Mouse (Mus musculus) neural tube, embryonic 10.5 days (tissue): ENCODE measurements around the gene Dtx2.

ENCODE experiments used
- DNase-seq: peaks from one replicate; pipeline ENCODE4 v3.0.0-alpha.2; 2017; ENCODE audit warnings: low spot score; ENCODE audit errors: extremely low spot score

The Dtx2 gene

DNA sequence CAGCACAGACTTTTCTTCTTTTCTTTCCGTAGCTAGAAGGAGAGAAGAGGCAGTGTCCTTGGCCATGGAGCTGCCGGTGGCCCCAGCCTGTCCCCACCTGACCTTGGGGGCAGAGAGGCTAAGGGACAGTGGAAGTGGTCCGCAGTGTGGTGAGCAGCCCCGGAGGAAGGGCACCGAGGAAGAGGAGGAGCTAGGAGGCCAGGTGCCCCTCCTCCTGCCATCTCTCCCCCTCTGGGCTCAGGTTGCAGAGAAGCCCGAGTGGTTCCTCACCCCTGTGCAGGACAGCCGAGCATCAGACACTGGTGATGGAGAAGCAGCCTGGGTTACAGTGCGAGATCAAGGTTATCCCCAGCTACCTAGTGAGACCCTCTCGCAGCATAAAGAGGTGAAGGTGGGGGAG lies 20.2 kb upstream of the Dtx2 start, which contains the start of gene Ssc4d:
TSS of gene Ssc4d (minus strand) at position 167 of the 400 bp plus-strand sequence.
- DNase-seq, result no peak

DNA sequence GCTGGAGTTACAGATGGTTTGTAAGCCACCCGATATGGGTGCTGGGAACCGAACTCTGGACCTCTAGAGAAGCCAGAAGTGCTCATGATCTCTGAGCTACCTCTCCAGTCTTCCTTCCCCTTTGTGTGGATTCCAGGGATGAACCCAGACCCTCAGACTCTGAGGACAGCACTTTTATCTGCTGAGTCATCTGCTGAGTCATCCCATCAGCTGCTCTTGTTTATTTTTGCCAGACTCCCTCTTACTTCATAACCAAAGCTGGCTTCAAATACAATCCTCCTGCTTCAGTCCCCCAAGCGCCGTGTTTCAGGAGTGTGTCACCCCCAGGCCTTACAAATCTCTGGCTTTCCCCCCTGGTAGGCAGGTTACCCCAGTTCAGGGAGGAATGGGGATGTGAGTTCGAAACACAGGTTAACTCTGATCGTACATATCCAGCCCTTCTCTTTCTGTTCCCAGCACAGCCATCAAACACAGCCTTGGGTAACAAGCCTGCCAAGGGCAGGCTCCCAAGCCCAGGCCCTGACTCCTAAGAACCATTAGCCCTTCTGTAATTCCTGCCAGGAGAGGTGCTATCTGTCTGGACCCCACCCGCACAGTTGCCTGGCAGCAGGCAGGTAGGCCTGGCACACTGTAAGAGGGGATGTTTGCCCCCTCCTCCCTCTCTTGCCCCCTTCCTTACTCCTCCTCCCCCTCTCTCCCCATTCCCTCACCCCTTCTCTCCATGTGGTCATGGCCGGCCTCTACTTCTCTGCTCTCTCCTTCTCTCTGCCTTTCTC lies 18.5 kb upstream of the Dtx2 start:
- no peak for DNase-seq

DNA sequence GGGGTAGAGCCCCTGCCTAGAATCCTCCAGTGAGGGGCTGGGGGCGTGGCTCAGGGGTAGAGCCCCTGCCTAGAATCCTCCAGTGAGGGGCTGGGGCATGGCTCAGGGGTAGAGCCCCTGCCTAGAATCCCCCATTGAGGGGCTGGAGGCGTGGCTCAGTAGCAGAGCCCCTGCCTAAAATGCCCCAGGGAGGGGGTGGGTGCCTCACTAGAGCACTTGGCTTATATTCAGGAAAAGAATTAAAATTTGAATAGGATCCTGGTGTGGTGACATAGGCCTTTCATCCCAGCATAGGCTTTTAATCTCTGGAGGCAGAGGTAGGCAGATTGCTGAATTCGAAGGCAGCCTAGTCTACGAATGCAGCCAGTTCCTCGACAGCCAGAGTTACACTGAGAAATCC lies 15.2 kb upstream of the Dtx2 start:
- no peak for DNase-seq

DNA sequence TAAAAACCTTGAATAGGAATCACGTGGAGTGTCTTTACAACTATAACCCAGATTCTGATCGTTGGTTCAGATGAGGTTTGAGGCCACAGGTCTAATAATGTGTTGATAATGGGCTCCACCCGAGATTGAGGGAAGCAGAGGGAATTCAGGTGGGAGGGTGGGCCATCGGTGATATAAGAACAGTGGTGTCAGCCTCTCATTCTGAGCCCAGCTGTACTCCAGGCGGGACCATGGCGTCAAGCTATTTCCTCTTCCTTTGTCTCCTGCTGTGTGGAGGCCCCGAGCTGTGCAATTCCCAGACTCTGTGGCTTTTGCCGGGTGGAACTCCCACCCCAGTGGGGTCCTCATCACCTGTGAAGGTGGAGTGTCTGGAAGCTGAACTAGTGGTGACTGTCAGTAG lies 14.7 kb upstream of the Dtx2 start, which contains the start of gene Zp3:
TSS of gene Zp3 (plus strand) at position 196 of the 400 bp plus-strand sequence.
- DNase-seq, result no peak

DNA sequence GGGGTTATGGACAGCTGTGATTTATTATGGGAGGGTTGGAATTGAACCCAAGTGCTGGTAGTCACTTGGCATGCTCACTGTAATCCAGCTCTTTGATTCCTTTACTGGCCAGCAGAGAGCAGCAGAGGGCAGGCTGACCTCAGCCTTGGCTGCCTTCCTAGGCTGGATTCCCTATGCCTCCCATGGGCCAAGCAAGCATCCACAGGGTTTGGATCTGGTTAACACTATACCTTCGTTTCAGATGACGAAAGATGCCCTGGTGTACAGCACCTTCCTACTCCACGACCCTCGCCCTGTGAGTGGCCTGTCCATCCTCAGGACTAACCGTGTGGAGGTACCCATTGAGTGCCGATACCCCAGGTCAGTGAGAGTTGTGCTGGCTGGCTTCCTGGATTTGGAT lies 12.2 kb upstream of the Dtx2 start:
- DNase-seq, result peak; percentile 66

DNA sequence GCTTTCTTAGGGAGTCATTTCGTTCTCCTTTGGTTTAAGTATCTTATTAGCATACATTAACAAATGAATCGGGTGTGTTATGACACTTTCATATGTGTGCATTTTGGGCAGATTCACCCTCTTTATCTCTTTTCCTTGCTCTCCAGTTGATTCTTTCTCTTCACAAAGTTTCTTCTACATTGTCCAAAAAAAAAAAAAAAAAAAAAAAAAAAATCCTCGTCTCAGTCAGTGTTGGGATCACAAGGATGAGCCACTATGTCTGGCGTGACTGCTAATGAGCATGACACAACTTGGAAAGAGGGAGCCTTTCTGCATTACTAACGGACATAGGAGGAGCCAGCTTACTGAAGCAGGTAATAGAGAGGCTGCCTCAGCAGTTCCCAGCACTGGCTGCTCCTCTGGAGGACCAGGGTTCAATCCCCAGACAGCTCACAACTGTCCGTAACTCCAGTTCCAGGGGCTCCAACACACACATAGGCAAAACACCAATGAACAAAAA lies 10.0 kb upstream of the Dtx2 start:
- DNase-seq, result no peak

DNA sequence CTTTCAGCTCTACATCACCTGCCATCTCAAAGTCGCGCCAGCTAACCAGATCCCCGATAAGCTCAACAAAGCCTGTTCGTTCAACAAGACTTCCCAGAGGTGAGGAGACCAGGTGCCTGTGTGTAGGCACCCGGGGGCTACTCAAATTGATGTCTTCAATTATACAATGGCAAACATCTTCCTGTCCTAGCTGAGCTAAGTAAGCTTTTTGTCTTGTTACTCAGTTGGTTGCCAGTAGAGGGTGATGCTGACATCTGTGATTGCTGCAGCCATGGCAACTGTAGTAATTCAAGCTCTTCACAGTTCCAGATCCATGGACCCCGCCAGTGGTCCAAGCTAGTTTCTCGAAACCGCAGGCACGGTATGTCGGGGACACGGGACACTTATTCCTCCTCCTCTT lies 7.4 kb upstream of the Dtx2 start:
- DNase-seq, result no peak

DNA sequence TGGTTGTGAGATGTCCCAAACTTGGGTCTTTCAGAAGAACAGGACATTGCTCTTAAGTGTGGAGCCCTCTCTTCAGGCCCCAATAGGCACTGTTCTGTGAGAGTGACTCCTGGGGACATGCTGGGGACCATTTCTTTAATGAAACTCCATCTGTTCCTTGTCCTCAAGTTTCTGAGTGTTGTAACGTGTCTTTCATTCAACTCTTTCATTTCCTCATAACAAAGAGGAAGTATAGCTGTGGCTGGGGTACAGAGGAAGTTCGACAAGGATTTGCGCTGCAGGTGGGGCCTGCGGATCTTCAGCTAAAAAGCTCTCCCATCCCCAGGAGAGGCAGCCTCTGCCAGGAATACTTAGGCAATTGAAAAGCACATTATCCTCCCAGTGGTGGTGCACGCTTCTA lies 4.0 kb upstream of the Dtx2 start:
- no peak for DNase-seq

DNA sequence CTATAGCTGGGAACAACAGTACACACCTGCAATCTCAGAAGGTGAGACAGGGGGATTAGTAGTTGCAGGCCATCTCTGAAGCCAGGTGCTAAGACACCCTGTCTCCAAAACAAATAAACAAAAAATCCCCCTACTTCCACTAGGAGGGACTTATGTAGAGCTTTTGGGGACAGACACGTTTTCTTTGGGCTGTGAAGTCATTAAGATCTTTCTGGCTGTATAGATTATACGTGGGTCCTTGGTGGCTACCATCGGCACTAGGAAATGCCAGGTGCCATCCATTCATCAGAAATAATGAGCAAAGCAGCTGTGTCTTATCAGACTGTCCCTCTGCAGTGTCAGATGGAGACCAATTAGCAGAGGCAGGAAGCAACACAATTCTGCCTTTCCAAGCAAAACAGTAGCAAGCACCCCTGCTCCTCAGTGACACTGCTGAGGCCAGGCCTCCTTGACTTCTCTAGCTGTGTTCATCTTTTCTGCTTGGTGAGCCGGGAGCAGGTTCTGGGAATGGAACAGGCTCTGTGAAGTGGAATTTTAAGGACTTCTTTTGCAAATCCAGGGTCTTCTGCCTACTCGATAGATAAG lies 1.1 kb upstream of the Dtx2 start:
- DNase-seq, result no peak

DNA sequence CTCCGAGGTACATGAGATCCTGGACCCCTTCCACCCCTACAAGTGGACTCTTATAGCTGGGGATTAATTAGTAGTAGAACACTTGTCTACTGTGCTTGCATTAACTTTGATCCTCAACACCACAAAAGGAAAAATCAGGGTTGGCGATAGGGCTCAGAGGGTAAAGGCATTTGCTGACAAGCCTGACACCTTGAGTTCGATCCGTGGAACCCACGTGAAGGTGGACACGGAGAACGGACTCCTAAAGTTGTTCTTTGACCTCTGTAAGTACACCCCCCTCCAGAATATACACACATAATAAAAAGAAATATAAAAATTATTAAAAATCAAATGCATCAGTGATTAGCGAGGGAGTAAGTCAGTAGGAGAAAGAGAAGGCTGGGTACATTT lies 270 bp upstream of the Dtx2 start:
- DNase-seq, result no peak

DNA sequence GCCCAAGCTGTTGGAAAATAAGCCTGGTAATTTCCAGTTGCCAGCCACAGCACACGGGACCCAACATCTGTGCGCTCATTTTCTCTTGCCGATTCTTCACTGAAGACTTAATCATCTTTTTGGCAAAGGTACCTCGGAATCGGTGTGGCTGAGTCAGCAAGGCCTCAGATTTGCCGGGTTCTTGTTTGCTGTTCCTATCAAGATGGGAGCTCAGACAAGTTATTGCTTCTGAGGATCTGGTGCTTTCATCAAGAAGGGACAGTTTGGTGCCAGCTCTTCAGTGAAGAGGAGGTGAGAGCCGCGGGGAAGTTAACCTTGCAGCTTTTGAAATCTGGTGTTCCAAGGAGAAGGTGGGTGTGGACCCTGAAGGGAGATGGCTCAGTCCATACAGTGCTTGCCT lies 1.6 kb downstream of the Dtx2 start:
- no peak for DNase-seq

DNA sequence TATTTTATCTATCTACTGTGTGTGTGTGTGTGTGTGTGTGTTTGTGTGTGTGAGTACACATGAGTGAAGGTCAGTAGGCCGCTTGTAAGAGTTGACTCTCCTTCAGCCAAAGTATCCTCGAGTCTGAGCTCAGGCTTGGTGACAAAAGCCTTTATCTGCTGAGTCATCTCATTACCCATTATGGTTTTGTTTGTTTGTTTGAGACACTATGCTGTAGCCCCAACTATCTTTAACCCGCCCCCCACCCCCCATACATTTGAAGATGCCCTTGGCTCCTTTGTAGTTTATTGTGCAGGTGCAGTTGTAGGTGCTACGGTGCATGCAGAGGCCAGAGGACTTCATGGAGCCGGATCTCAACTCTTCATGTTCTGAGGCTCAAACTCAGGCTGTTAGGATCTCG lies 6.6 kb downstream of the Dtx2 start:
- no peak for DNase-seq

DNA sequence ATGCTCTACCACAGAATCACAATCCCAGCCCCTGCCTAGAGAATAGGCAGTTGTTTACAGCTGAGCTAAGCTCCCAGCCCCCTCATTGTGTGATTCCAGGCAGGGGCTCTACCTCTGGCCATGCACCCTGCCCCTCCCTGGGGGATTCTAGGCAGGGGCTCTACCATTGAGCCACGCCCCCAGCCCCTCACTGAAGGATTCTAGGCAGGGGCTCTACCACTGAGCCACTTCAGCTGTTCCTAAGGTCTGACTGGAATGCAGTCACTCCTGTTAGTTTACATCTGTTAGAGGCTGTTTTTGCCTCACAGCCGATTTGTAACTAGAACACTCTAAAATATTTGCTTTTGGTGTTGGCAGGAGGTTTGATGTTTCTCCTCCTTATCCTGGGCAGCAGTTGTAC lies 7.7 kb downstream of the Dtx2 start:
- no peak for DNase-seq

DNA sequence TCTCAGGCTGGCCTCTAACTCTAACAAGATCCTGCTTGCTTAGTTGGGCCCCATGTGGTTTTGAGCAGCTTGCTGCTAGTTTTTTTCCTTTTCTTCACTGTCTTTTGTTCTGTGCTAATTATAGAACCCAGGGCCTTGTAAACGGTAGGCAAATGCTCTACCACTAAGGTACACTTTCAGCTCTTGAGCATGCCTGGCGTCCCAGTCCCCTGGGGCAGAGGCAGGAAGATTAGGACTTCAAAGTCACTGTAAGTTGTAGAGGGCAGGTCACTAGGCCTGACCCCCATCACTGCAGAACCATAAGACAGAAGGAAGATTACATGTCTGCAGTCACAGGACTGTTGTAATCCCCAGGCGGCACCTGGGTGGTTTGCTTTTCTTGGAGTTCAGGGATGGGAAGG lies 8.2 kb downstream of the Dtx2 start:
- DNase-seq, result no peak

DNA sequence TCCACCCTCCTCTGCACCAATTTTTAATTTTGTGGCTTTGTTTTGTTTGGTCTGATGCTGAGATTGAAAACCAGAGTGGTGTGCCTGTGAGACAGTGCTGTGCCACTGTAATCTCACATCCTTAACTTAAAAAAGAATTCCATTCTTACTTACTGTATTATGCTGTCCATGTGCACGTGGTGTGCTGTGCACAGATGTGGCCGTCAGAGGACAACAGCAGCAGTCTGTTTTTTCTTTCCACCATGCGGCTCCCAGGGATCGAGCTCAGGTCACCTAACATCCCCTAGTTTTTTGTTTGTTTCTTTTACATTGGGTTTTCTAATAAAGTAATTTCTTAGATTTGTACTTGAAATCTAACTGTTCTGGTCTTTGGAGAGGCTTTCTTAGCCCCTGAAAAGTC lies 9.9 kb downstream of the Dtx2 start:
- DNase-seq, result no peak

DNA sequence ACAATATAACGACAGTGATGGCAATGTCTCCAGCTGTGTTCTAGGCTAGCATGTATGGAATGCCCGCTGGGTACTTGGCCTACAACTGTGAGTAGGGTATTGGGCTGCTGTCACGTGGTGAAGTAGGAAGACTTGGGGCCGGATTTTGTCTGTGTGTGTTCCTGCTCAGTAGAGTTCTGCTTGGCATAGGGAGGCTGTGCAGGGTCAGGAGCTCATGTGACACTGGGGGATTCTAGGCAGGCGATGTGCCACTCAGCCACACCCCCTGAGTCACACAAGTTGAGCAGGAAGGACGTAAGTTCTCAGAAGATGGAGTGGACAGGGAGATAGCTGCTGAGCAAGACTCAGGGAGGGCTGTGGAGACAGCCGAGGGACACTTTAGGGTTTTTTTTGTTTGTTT lies 13.1 kb downstream of the Dtx2 start:
- DNase-seq, result no peak

DNA sequence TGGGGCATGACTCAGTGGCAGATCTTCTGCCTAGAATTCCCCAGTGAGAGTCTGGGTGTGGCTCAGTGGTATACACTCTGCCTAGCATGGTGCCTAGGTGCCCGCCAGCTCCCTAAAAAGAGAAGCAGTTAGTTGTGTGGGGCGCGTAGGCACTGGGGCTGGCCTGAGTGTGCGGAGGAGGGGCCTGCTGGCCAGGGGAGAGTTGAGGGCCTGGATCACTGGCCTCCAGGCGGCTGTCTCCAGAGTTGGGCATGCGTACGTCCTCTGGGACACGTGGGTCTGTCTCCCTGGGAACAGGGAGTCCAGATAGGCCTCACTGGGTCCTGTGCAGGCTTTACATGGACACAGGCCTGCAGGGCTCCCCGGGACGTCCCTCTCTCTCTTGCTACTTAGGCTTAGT lies 20.3 kb downstream of the Dtx2 start:
- no peak for DNase-seq

DNA sequence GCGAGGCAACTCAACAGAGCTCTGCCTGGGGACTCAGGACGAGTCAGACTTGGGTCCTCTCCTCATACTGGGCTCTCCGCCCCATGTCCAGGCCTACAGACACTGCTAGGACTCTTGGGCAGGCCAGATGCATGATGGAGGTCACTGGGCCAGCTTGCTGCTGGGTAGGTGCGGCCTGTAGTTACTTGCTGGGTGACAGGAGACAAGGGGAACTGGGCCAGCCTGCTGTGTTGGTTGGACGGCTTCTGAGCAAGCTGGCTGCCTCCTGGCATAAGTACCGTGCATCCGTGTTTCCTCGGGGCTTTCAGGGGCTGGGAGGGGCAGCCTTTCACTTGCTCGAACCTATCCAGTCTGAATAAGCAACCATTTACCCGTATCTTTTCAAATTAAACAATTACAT lies 21.0 kb downstream of the Dtx2 start:
- no peak for DNase-seq

DNA sequence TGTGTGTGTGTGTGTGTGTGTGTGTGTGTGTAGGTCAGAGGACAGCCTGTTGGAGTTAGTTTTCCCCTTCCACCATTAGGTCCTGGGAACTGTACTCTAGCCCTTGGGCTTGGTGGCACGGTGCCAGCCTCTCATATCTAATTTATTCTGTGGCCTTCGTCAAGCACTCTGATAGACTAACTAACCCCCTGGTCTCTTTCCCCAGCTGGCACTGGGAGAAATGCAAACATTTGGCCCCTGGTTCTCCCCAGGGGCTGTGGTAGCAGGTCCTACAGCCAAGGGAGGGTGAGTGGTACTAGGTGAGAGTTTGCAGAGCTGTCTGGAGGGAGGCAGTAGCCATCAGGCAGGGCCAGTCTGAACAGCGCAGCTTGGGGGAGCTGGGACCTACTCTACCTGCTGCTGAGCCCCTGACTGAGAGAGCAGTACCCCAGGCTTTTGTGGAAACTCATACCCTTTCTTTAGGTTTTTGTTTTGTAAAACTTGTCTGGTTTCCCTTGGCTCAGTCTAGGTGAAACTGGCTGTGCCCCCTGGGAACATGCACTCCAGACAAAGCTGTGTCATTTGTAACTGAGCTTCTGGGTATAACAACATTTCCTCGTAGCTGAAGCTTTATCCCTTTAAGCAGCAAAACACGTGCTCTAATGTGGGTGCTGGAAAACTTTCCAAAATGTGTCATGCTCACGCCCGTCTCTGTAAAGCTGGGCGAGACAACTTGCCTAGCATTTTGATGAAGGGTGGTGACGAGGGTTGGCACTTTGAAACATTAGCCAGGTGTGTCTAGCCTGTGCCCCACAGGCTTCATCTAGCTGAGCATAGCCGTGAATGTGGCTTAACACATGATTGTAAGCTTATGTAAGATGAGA lies 21.6 kb downstream of the Dtx2 start:
- no peak for DNase-seq

DNA sequence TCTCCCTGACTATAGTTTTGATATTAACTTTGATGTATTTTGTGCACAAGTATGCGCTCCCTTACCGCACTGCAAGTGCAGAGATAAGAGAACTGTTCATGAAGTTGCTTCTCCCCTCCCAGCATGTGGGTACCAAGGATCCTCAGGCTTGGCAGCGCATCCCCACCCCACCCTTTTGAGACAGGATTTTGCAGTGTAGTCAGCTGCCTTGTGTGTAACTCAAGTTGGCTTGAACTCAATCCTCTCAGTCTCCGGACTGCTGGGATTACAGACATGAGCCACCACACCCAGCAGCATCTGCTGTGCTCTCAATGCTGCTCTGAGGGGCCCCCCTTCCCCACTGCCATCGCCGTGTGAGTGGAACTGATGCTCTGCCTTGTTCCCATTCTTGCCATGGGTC lies 22.7 kb downstream of the Dtx2 start:
- DNase-seq, result no peak

DNA sequence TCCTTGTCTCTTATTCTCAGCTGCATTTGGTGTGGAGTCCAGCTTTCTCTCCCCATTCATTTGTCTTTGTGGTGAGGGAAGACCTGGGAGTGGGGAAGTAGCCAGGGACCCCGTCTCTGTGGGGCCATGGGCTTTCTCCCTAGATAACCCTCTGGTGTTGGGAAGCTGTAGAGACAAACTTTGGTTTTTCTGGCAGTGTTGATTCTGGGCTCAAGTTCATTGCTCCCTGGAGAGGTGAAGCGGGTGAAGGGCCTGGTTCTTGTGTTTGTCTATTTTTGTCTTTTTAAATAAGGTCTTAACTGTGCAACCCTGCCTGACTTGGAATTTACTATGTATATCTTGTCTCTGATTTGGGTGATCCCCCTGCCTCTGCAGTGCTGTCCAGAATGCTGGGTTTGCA lies 24.1 kb downstream of the Dtx2 start:
- no peak for DNase-seq

DNA sequence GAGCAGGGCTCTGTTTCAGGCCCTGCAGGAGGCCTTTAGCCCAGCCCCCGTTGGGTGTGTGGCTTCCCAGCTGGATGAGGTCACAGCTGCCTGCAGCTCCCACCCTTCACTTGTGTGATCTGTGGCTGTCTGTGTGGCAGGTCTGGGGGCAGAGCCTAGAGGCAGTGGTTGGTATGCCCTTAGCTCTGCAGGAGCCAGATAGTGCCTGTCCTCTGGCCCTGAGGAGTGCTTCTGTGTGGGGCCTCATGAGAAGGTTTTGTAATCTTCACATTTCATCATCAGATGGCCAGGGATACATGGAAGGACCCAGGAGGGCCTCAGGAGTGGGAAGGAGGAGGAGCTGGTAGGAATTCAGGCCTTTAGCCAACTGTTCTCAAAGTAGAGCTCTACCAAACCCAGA lies 25.3 kb downstream of the Dtx2 start:
- no peak for DNase-seq
